In the genomic region with DNA sequence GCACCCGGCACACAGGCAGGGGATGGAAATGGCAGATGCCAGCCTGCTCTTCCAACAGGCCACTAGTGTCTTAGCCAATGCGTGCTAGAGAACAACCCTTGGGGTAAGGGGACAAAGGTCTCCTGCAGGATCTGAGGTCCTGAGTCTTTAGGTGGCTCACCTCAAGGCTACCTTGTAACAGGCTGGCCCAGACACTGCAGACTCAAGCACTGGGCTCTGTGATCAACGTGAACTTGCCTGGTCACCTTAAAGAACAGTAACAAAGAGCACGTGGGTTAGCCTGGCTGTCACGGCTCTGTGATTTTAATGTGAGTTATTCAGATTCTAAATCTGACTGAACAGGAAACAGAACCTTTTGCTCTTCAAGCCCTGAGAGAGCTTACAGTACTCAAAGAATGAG, we compare ENCODE assay signal across 15 mouse cellular contexts. TPM values are rescaled to one million over a fixed set of nuclear protein-coding genes. Genes with fewer than 3 reads are reported as not detected.
DNase-seq lines count a peak whose midpoint lies in the region; ATAC-seq lines count a peak whose summit lies in the region.
"Had no signal": no experiment of that assay in that cellular context is flagged by ENCODE, and none has a peak within 500 bp of the region (broad histone marks: within the 10 kb centered on the region; RNA-seq: fewer than 3 reads in every experiment).

No protein-coding gene starts in this region.

- H3K4me1 ChIP-seq in forebrain, embryonic 10.5 days = peaks cover 67% of the 10 kb centered on the region
- peaks cover 62% of the 10 kb centered on the region for H3K4me1 ChIP-seq in forebrain, embryonic 13.5 days
- peaks cover 67% of the 10 kb centered on the region for H3K4me1 ChIP-seq in hindbrain, embryonic 10.5 days (replicated peaks)
- H3K4me1 ChIP-seq in hindbrain, embryonic 14.5 days (replicated peaks; ENCODE audit: control insufficient read depth, insufficient read depth, low read length) = peaks cover 38% of the 10 kb centered on the region
- H3K4me1 ChIP-seq in embryonic facial prominence, embryonic 10.5 days = peaks cover 73% of the 10 kb centered on the region
- H3K4me1 ChIP-seq in kidney, embryonic 16.5 days (ENCODE audit: insufficient read depth, low read length) = peaks cover 57% of the 10 kb centered on the region

- H3K36me3 ChIP-seq in forebrain, embryonic 10.5 days (replicated peaks) = peaks cover 27% of the 10 kb centered on the region
- no peaks in the 10 kb centered on the region for H3K36me3 ChIP-seq in forebrain, embryonic 13.5 days (ENCODE audit: poor library complexity, severe bottlenecking)
- peaks cover 22% of the 10 kb centered on the region for H3K36me3 ChIP-seq in hindbrain, embryonic 10.5 days
- no peaks in the 10 kb centered on the region for H3K36me3 ChIP-seq in hindbrain, embryonic 14.5 days (replicated peaks; ENCODE audit: control insufficient read depth, insufficient read depth)
- H3K36me3 ChIP-seq in embryonic facial prominence, embryonic 10.5 days (replicated peaks) = peaks cover 30% of the 10 kb centered on the region
- H3K36me3 ChIP-seq in kidney, embryonic 16.5 days (ENCODE audit: insufficient read depth, low read length) = peaks cover 14% of the 10 kb centered on the region
- H3K36me3 ChIP-seq: forebrain, embryonic 15.5 days; midbrain, embryonic 12.5 days had no signal

- no peak overlapping the region for H3K4me3 ChIP-seq in forebrain, embryonic 10.5 days
- no peak overlapping the region for H3K4me3 ChIP-seq in forebrain, embryonic 13.5 days
- H3K4me3 ChIP-seq in hindbrain, embryonic 10.5 days = no peak overlapping the region
- no peak overlapping the region for H3K4me3 ChIP-seq in hindbrain, embryonic 14.5 days (replicated peaks; ENCODE audit: low read length)
- no peak overlapping the region for H3K4me3 ChIP-seq in embryonic facial prominence, embryonic 10.5 days
- no peak overlapping the region for H3K4me3 ChIP-seq in kidney, embryonic 16.5 days (ENCODE audit: low read length)
- H3K4me3 ChIP-seq: forebrain, embryonic 15.5 days; midbrain, embryonic 12.5 days had no signal

- peaks cover 20% of the 10 kb centered on the region for H3K27me3 ChIP-seq in forebrain, embryonic 10.5 days (ENCODE audit: poor library complexity, severe bottlenecking)
- peaks cover 2% of the 10 kb centered on the region for H3K27me3 ChIP-seq in forebrain, embryonic 13.5 days
- peaks cover 18% of the 10 kb centered on the region for H3K27me3 ChIP-seq in hindbrain, embryonic 10.5 days (ENCODE audit: insufficient read depth, poor library complexity, severe bottlenecking)
- no peaks in the 10 kb centered on the region for H3K27me3 ChIP-seq in hindbrain, embryonic 14.5 days (ENCODE audit: control insufficient read depth, insufficient read depth, low read length)
- peaks cover 9% of the 10 kb centered on the region for H3K27me3 ChIP-seq in embryonic facial prominence, embryonic 10.5 days (replicated peaks; ENCODE audit: low read depth, poor library complexity, severe bottlenecking)
- no peaks in the 10 kb centered on the region for H3K27me3 ChIP-seq in kidney, embryonic 16.5 days (ENCODE audit: insufficient read depth, low read length)

- WGBS in forebrain, embryonic 10.5 days = 91% methylated on average over 5 of the region's 5 CpGs
- 86% methylated on average over 5 of the region's 5 CpGs for WGBS in forebrain, embryonic 13.5 days
- WGBS in hindbrain, embryonic 10.5 days = 90% methylated on average over 5 of the region's 5 CpGs
- WGBS in hindbrain, embryonic 14.5 days = 81% methylated on average over 5 of the region's 5 CpGs
- 89% methylated on average over 5 of the region's 5 CpGs for WGBS in embryonic facial prominence, embryonic 10.5 days
- 56% methylated on average over 5 of the region's 5 CpGs for whole genome bisulfite sequencing in kidney, embryonic 16.5 days

- H3K4me2 ChIP-seq in forebrain, embryonic 13.5 days = no peak overlapping the region
- no peak overlapping the region for H3K4me2 ChIP-seq in hindbrain, embryonic 14.5 days (replicated peaks)
- H3K4me2 ChIP-seq in kidney, embryonic 16.5 days (replicated peaks; ENCODE audit: low read depth, low read length) = no peak overlapping the region
- H3K4me2 ChIP-seq: forebrain, embryonic 15.5 days; lung, embryonic 14.5 days; midbrain, embryonic 12.5 days had no signal

- H3K9me3 ChIP-seq in forebrain, embryonic 10.5 days = no peaks in the 10 kb centered on the region
- H3K9me3 ChIP-seq in forebrain, embryonic 13.5 days (replicated peaks) = no peaks in the 10 kb centered on the region
- no peaks in the 10 kb centered on the region for H3K9me3 ChIP-seq in hindbrain, embryonic 10.5 days
- H3K9me3 ChIP-seq in hindbrain, embryonic 14.5 days (ENCODE audit: control insufficient read depth, low read length) = no peaks in the 10 kb centered on the region
- H3K9me3 ChIP-seq in embryonic facial prominence, embryonic 10.5 days = no peaks in the 10 kb centered on the region
- no peaks in the 10 kb centered on the region for H3K9me3 ChIP-seq in kidney, embryonic 16.5 days (ENCODE audit: low read length)
- H3K9me3 ChIP-seq: forebrain, embryonic 15.5 days; midbrain, embryonic 12.5 days had no signal

- H3K9ac ChIP-seq in forebrain, embryonic 13.5 days = no peak overlapping the region
- no peak overlapping the region for H3K9ac ChIP-seq in hindbrain, embryonic 14.5 days
- H3K9ac ChIP-seq in kidney, embryonic 16.5 days (replicated peaks; ENCODE audit: low read length) = peak overlapping the region; percentile 35; the same call in 1 of the 2 replicates
- H3K9ac ChIP-seq: forebrain, embryonic 15.5 days; lung, embryonic 14.5 days; midbrain, embryonic 12.5 days had no signal

- H3K27ac ChIP-seq in forebrain, embryonic 10.5 days = peak overlapping the region; percentile 31; the same call in 1 of the 2 replicates
- no peak overlapping the region for H3K27ac ChIP-seq in forebrain, embryonic 13.5 days
- H3K27ac ChIP-seq in hindbrain, embryonic 10.5 days = peak overlapping the region; percentile 77; the same call in 1 of the 2 replicates
- no peak overlapping the region for H3K27ac ChIP-seq in hindbrain, embryonic 14.5 days
- peak overlapping the region; percentile 63; the same call in 1 of the 2 replicates for H3K27ac ChIP-seq in embryonic facial prominence, embryonic 10.5 days (replicated peaks)
- peak overlapping the region; percentile 90 for H3K27ac ChIP-seq in kidney, embryonic 16.5 days (ENCODE audit: low read length)
- H3K27ac ChIP-seq: forebrain, embryonic 15.5 days; macrophage had no signal

- no peak for DNase-seq in forebrain, embryonic 10.5 days (ENCODE audit: extremely low spot score, low spot score)
- DNase-seq in hindbrain, embryonic 10.5 days (ENCODE audit: low spot score) = no peak
- DNase-seq in hindbrain, embryonic 14.5 days (ENCODE audit: low spot score) = no peak
- no peak for DNase-seq in embryonic facial prominence, embryonic 10.5 days (ENCODE audit: low spot score)
- no peak for DNase-seq in cerebellum, adult 8-10 months
- DNase-seq: adrenal gland, adult 2 months; cerebellum, postnatal 14 days; lung, embryonic 14.5 days had no signal

- ATAC-seq in forebrain, embryonic 13.5 days = no peak
- ATAC-seq in hindbrain, embryonic 14.5 days (ENCODE audit: low FRiP score) = no peak
- peak; percentile 57; the same call in 1 of the 2 replicates for ATAC-seq in kidney, embryonic 16.5 days (ENCODE audit: low FRiP score, low TSS enrichment)
- ATAC-seq in monocyte, adult 5-6 weeks (replicated peaks; ENCODE audit: insufficient number of reproducible peaks, low FRiP score, low TSS enrichment, poor library complexity, severe bottlenecking) = no peak
- ATAC-seq: forebrain, embryonic 15.5 days; hindbrain, embryonic 16.5 days had no signal

RNA-seq across cellular contexts. Expression of a gene that starts 6.1 kb away (rescaled TPM):
- polyA plus RNA-seq in forebrain, embryonic 10.5 days (2016; fragmentation: Nextera tagmentation; extraction: Ambion mirVana) = 3.6 and 4.4 TPM in 2 replicates
- polyA plus RNA-seq in forebrain, embryonic 13.5 days (2015; fragmentation: Nextera tagmentation; extraction: Ambion mirVana) = 2.5 and 3.4 TPM in 2 replicates
- 5.3 and 6.2 TPM in 2 replicates for polyA plus RNA-seq in hindbrain, embryonic 10.5 days (2016; fragmentation: Nextera tagmentation; extraction: Ambion mirVana)
- 4.0 and 4.1 TPM in 2 replicates for polyA plus RNA-seq in hindbrain, embryonic 14.5 days (2014; fragmentation: Nextera tagmentation; extraction: Ambion mirVana)
- 5.3 and 5.7 TPM in 2 replicates for polyA plus RNA-seq in embryonic facial prominence, embryonic 10.5 days (2016; fragmentation: Nextera tagmentation; extraction: Ambion mirVana)
- polyA plus RNA-seq in kidney, embryonic 16.5 days (2015; fragmentation: Nextera tagmentation; extraction: Ambion mirVana) = 8.2 and 9.1 TPM in 2 replicates
- 0.48 TPM in 1 of 3 replicates, not detected in the others for total RNA-seq in monocyte, adult 5-6 weeks (2017)
- polyA plus RNA-seq: macrophage had no signal

Comparison
In these comparisons a context has a peak if more than half of its experiments do, and no peak if none do; other contexts are left out.
1. H3K27ac ChIP-seq: peak in forebrain, embryonic 10.5 days (single experiment), hindbrain, embryonic 10.5 days (single experiment), embryonic facial prominence, embryonic 10.5 days (single experiment) and kidney, embryonic 16.5 days (single experiment); none in forebrain, embryonic 13.5 days (single experiment) and hindbrain, embryonic 14.5 days (single experiment).